Mouse (Mus musculus): ENCODE measurements around the gene Cdk2ap1.

- TF ChIP-seq CTCF (IDR thresholded peaks at IDR 0.05; ENCODE audit: low read depth, low read length) (no peak), POLR2A (IDR thresholded peaks at IDR 0.05; ENCODE audit: insufficient read depth, low read length) (no peak), EP300 (IDR thresholded peaks at IDR 0.05; ENCODE audit: insufficient read depth, low read depth, low read length) (no peak)
These were observed 3.2 kb downstream of the Cdk2ap1 start for GRCm38 (mm10) chr5:124359641-124360040.
